Comparison of ENCODE assay signal across 10 mouse cellular contexts in genomic region chr2:31823933-31824730, GRCm38 (mm10). TPM values are rescaled to one million over a fixed set of nuclear protein-coding genes. Genes with fewer than 3 reads are reported as not detected.
DNase-seq lines count a peak whose midpoint lies in the region; ATAC-seq and TF ChIP-seq lines count a peak whose summit lies in the region.
"Had no signal": no experiment of that assay in that cellular context is flagged by ENCODE, and none has a peak within 500 bp of the region (broad histone marks: within the 10 kb centered on the region; RNA-seq: fewer than 3 reads in every experiment).

No protein-coding gene starts in this region.

- TF ChIP-seq CTCF in cerebellum, adult 2 months (IDR thresholded peaks at IDR 0.05; ENCODE audit: borderline replicate concordance, insufficient read depth, low read depth, low read length) = peak; percentile 48; the same call in 1 of the 2 replicates

- no peak overlapping the region for H3K27ac ChIP-seq in cerebellum, adult 2 months (ENCODE audit: insufficient read depth, low read length)
- H3K27ac ChIP-seq in forebrain, embryonic 11.5 days (ENCODE audit: low read depth, low read length) = no peak overlapping the region
- peak overlapping the region; percentile 80; the same call in 1 of the 2 replicates for H3K27ac ChIP-seq in midbrain, embryonic 16.5 days (ENCODE audit: low read length)
- H3K27ac ChIP-seq: heart, embryonic 13.5 days; lung, embryonic 15.5 days had no signal

- H3K9ac ChIP-seq in forebrain, embryonic 11.5 days (ENCODE audit: low read length) = no peak overlapping the region
- no peak overlapping the region; the same call in 1 of the 2 replicates for H3K9ac ChIP-seq in midbrain, embryonic 16.5 days (ENCODE audit: low read depth, low read length)
- H3K9ac ChIP-seq: lung, embryonic 15.5 days had no signal

- H3K4me3 ChIP-seq in cerebellum, adult 2 months (replicated peaks; ENCODE audit: insufficient read depth, low read depth, low read length) = no peak overlapping the region
- H3K4me3 ChIP-seq in forebrain, embryonic 11.5 days (ENCODE audit: low read depth, low read length) = no peak overlapping the region
- H3K4me3 ChIP-seq in midbrain, embryonic 16.5 days (ENCODE audit: low read depth, low read length) = no peak overlapping the region
- H3K4me3 ChIP-seq: heart, embryonic 13.5 days; lung, embryonic 15.5 days had no signal

- no peak overlapping the region for H3K4me2 ChIP-seq in forebrain, embryonic 11.5 days (ENCODE audit: low read depth, low read length, severe bottlenecking)
- H3K4me2 ChIP-seq in midbrain, embryonic 16.5 days (ENCODE audit: low read length) = no peak overlapping the region
- H3K4me2 ChIP-seq: lung, embryonic 15.5 days had no signal

- no peaks in the 10 kb centered on the region for H3K27me3 ChIP-seq in cerebellum, adult 2 months (ENCODE audit: control insufficient read depth, insufficient read depth, low read length)
- peaks cover 6% of the 10 kb centered on the region for H3K27me3 ChIP-seq in forebrain, embryonic 11.5 days (ENCODE audit: control insufficient read depth, insufficient read depth, low read length)
- H3K27me3 ChIP-seq in midbrain, embryonic 16.5 days (ENCODE audit: control insufficient read depth, insufficient read depth, low read depth, low read length) = no peaks in the 10 kb centered on the region

- H3K4me1 ChIP-seq in cerebellum, adult 2 months (ENCODE audit: control insufficient read depth, insufficient read depth, low read length) = peaks cover 46% of the 10 kb centered on the region
- H3K4me1 ChIP-seq in forebrain, embryonic 11.5 days (replicated peaks; ENCODE audit: control insufficient read depth, insufficient read depth, low read length) = peaks cover 11% of the 10 kb centered on the region
- H3K4me1 ChIP-seq in midbrain, embryonic 16.5 days (ENCODE audit: control insufficient read depth, insufficient read depth, low read length) = peaks cover 30% of the 10 kb centered on the region

- WGBS in cerebellum, adult 2 months = 61% methylated on average over 13 of the region's 15 CpGs
- 73% methylated on average over 12 of the region's 15 CpGs for WGBS in forebrain, embryonic 11.5 days
- 75% methylated on average over 10 of the region's 15 CpGs for WGBS in midbrain, embryonic 16.5 days

- peak in 1 of 2 experiments; percentile 41 for DNase-seq in cerebellum, adult 2 months
- DNase-seq in cerebellum, adult 8-10 months = no peak
- peak; percentile 44 for DNase-seq in right cerebral cortex, postnatal 25 days
- DNase-seq in right cerebral cortex, adult 2 months (ENCODE audit: low spot score in 2 of 2) = no peak
- peak; percentile 71 for DNase-seq in forebrain, embryonic 11.5 days (ENCODE audit: low spot score)
- DNase-seq in adrenal gland, postnatal 4 days (ENCODE audit: low spot score in 2 of 2) = no peak
- no peak for DNase-seq in kidney, adult 11 months

- no peaks in the 10 kb centered on the region for H3K36me3 ChIP-seq in forebrain, embryonic 11.5 days (ENCODE audit: control insufficient read depth, insufficient read depth, low read length)
- no peaks in the 10 kb centered on the region for H3K36me3 ChIP-seq in midbrain, embryonic 16.5 days (ENCODE audit: control insufficient read depth, insufficient read depth, low read length)
- H3K36me3 ChIP-seq: heart, embryonic 13.5 days; lung, embryonic 15.5 days had no signal

- no peak for ATAC-seq in forebrain, embryonic 11.5 days (replicated peaks; ENCODE audit: low FRiP score)
- no peak for ATAC-seq in midbrain, embryonic 16.5 days

- TF ChIP-seq POLR2A in cerebellum, adult 2 months (IDR thresholded peaks at IDR 0.05; ENCODE audit: borderline replicate concordance, insufficient read depth, low read length) = no peak

- no peaks in the 10 kb centered on the region for H3K9me3 ChIP-seq in forebrain, embryonic 11.5 days (ENCODE audit: control insufficient read depth, low read length)
- no peaks in the 10 kb centered on the region for H3K9me3 ChIP-seq in midbrain, embryonic 16.5 days (replicated peaks; ENCODE audit: control insufficient read depth, low read length, poor library complexity, severe bottlenecking)
- H3K9me3 ChIP-seq: heart, embryonic 13.5 days; lung, embryonic 15.5 days had no signal

RNA-seq across cellular contexts. Expression of gene Qrfp, which starts 13.8 kb away (rescaled TPM):
- polyA plus RNA-seq in cerebellum, adult 2 months (2012; rRNA removed) = not detected in 2 replicates
- 0.16 and 0.24 TPM in 2 replicates for polyA plus RNA-seq in forebrain, embryonic 11.5 days (2014; fragmentation: Nextera tagmentation; extraction: Ambion mirVana)
- 0.14 and 0.18 TPM in 2 replicates for polyA plus RNA-seq in midbrain, embryonic 16.5 days (2015; fragmentation: Nextera tagmentation; extraction: Ambion mirVana)
- not detected for total RNA-seq in adrenal gland, postnatal 4 days (2021)

RNA-seq across cellular contexts. Expression of gene Fibcd1, which starts 21.7 kb away (rescaled TPM):
- polyA plus RNA-seq in cerebellum, adult 2 months (2012; rRNA removed) = 1.3 and 1.5 TPM in 2 replicates
- polyA plus RNA-seq in forebrain, embryonic 11.5 days (2014; fragmentation: Nextera tagmentation; extraction: Ambion mirVana) = 0.24 and 0.39 TPM in 2 replicates
- polyA plus RNA-seq in midbrain, embryonic 16.5 days (2015; fragmentation: Nextera tagmentation; extraction: Ambion mirVana) = 16.4 and 20.9 TPM in 2 replicates
- total RNA-seq in adrenal gland, postnatal 4 days (2021) = 1 to 10 TPM; 1.1 to 2.2 TPM
- polyA plus RNA-seq: heart, embryonic 13.5 days; lung, embryonic 15.5 days had no signal

Comparison
In these comparisons a context has a peak if more than half of its experiments do, and no peak if none do; other contexts are left out.
1. DNase-seq: peak in right cerebral cortex, postnatal 25 days (single experiment) and forebrain, embryonic 11.5 days (single experiment); none in cerebellum, adult 8-10 months (single experiment), right cerebral cortex, adult 2 months (0 of 2), adrenal gland, postnatal 4 days (0 of 2) and kidney, adult 11 months (single experiment).